Mouse (Mus musculus) liver, postnatal 0 days (tissue): Measurements from ENCODE around the gene Mypop.

ENCODE experiments used
- CTCF ChIP-seq: sonication (generic); IDR thresholded peaks from 2 replicates; pipeline ENCODE4 v1.5.1; 2016; ENCODE audit warnings: antibody characterized with exemption, low read depth
- EP300 ChIP-seq: IDR thresholded peaks from 2 replicates; pipeline ENCODE4 v1.6.1; 2016; ENCODE audit warnings: antibody characterized with exemption, low read depth, mild to moderate bottlenecking

- TF ChIP-seq CTCF = no peak
- no peak for TF ChIP-seq EP300
Measured at GRCm38 (mm10) chr7:19010581-19010980, 19.5 kb downstream of the Mypop start.
